Mouse (Mus musculus) kidney, postnatal 0 days (tissue): ENCODE measurements around the gene Lilra5. TPM values are rescaled to one million over a fixed set of nuclear protein-coding genes. Genes with fewer than 3 reads are reported as not detected.

Experiments used
- ATAC-seq: fragments of 200-750 bp; cut with Nextera tagmentation; replicated peaks from 2 replicates; pipeline ENCODE4 v1.8.0; 2017; ENCODE audit warnings: low read depth, moderate number of reproducible peaks, moderate TSS enrichment, moderate library complexity; ENCODE audit not compliant: low FRiP score
- DNase-seq: peaks from one replicate; pipeline ENCODE4 v3.0.0-alpha.2; 2016; ENCODE audit warnings: low spot score
- H3K27ac ChIP-seq: fragments of 300-500 bp; sonication (generic); 2 replicates; pipeline ENCODE4 v1.5.1; 2014; ENCODE audit warnings: mild to moderate bottlenecking
- H3K27me3 ChIP-seq: fragments of 300-500 bp; sonication (generic); 2 replicates; pipeline ENCODE4 v1.6.1; 2014; ENCODE audit warnings: low read length, mixed read lengths; ENCODE audit not compliant: insufficient read depth
- H3K36me3 ChIP-seq: fragments of 300-500 bp; sonication (generic); 2 replicates; pipeline ENCODE4 v1.6.1; 2014; ENCODE audit warnings: low read length, mixed read lengths; ENCODE audit not compliant: insufficient read depth
- H3K4me1 ChIP-seq: fragments of 300-500 bp; sonication (generic); replicated peaks from 2 replicates; pipeline ENCODE4 v1.6.1; 2014; ENCODE audit warnings: antibody characterized with exemption, low read length, mixed read lengths; ENCODE audit not compliant: insufficient read depth
- H3K4me2 ChIP-seq: fragments of 300-500 bp; sonication (generic); 2 replicates; pipeline ENCODE4 v1.6.1; 2014; ENCODE audit warnings: mild to moderate bottlenecking, low read length, moderate library complexity, mixed read lengths
- H3K4me3 ChIP-seq: fragments of 300-500 bp; sonication (generic); replicated peaks from 2 replicates; pipeline ENCODE4 v1.5.1; 2014; ENCODE audit warnings: low read depth, low read length
- H3K9ac ChIP-seq: fragments of 300-500 bp; sonication (generic); 2 replicates; pipeline ENCODE4 v1.6.1; 2014; ENCODE audit warnings: low read depth, low read length
- H3K9me3 ChIP-seq: fragments of 300-500 bp; sonication (generic); replicated peaks from 2 replicates; pipeline ENCODE4 v1.6.1; 2016; ENCODE audit warnings: low read length, inconsistent platforms, mixed read lengths
- CTCF ChIP-seq: IDR thresholded peaks from 2 replicates; pipeline ENCODE4 v1.5.1; 2016; ENCODE audit warnings: antibody characterized with exemption, low read depth, mild to moderate bottlenecking, moderate library complexity
- WGBS: fragments of 180-500 bp; shearing (Covaris S2); extraction: QIAGEN DNeasy Blood & Tissue Kit; methylation state at CpG from one replicate; pipeline ENCODE4 v1.1.7; 2014; 5-methylcytosine and 5-hydroxymethylcytosine counted together
- polyA plus RNA-seq: library from polyadenylated mRNA; unstranded; fragments of >200 nt; fragmentation: Nextera tagmentation; extraction: Ambion mirVana; gene quantifications from 2 replicates; pipeline ENCODE4 v1.2.1, GENCODE M21; 2015

Lilra5 gene
- polyA plus RNA-seq, 1 experiment from 2014 or later: 0.33 TPM

- ATAC-seq (no peak), DNase-seq (no peak)
- Histone ChIP-seq H3K9me3 (no peaks in the 10 kb centered on the region), H3K27me3 (no peaks in the 10 kb centered on the region), H3K9ac (no peak overlapping the region), H3K4me3 (no peak overlapping the region), H3K36me3 (no peaks in the 10 kb centered on the region), H3K27ac (no peak overlapping the region), H3K4me1 (no peaks in the 10 kb centered on the region), H3K4me2 (no peak overlapping the region)
- no peak for TF ChIP-seq CTCF
- WGBS: 73% methylated on average over 5 of the region's 5 CpGs
Measured at GRCm38 (mm10) chr7:4292638-4293037, 55.1 kb downstream of the Lilra5 start.

Other genes starting within 250 kb of the Lilra5 start
- 1.2 and 1.4 TPM in 2 replicates for gene Lair1, start 174.6 kb upstream of the Lilra5 start, polyA plus RNA-seq
- 1.5 and 1.9 TPM in 2 replicates for gene Ttyh1, start 118.3 kb upstream of the Lilra5 start, polyA plus RNA-seq
- gene Leng8, start 100.7 kb upstream of the Lilra5 start, polyA plus RNA-seq: 30.4 and 30.8 TPM in 2 replicates
- gene Leng9, start 87.4 kb upstream of the Lilra5 start, polyA plus RNA-seq: 4.1 and 4.4 TPM in 2 replicates
- 48.1 and 52.4 TPM in 2 replicates for gene Cdc42ep5, start 72.9 kb upstream of the Lilra5 start, polyA plus RNA-seq
- gene Ncr1, start 100.0 kb downstream of the Lilra5 start, polyA plus RNA-seq: 0.11 TPM in 1 of 2 replicates, not detected in the other
- 0.03 TPM in 1 of 2 replicates, not detected in the other for gene Gp6, start 160.0 kb downstream of the Lilra5 start, polyA plus RNA-seq
- gene Rdh13, start 207.9 kb downstream of the Lilra5 start, polyA plus RNA-seq: 24.3 and 26.5 TPM in 2 replicates
- gene Eps8l1, start 222.9 kb downstream of the Lilra5 start, polyA plus RNA-seq: 5.8 and 12.8 TPM in 2 replicates